Mouse (Mus musculus): ENCODE measurements at regions not wholly inside any gene's neighbourhood (a gene's known extent, or its start where the extent isn't known, plus 50 kb on each side); places are given as distances from the start of the nearest gene placed in this dataset. TPM values are rescaled to one million over a fixed set of nuclear protein-coding genes. Genes with fewer than 3 reads are reported as not detected.

GRCm38 (mm10) chr3:35560425-35560824, 193.5 kb upstream of the Atp11b start:
- no peak for DNase-seq (ENCODE audit: low spot score)
- Histone ChIP-seq H3K27ac (no peak overlapping the region), H3K27me3 (ENCODE audit: insufficient read depth, poor library complexity, severe bottlenecking) (no peaks in the 10 kb centered on the region), H3K4me3 (no peak overlapping the region), H3K4me1 (no peaks in the 10 kb centered on the region), H3K9me3 (no peaks in the 10 kb centered on the region), H3K36me3 (no peaks in the 10 kb centered on the region)
- WGBS = 90% methylated on average over 10 of the region's 10 CpGs

- Histone ChIP-seq H3K36me3 (no peaks in the 10 kb centered on the region), H3K27me3 (ENCODE audit: insufficient read depth, poor library complexity, severe bottlenecking) (no peaks in the 10 kb centered on the region), H3K4me3 (no peak overlapping the region), H3K4me1 (no peaks in the 10 kb centered on the region), H3K27ac (no peak overlapping the region), H3K9me3 (no peaks in the 10 kb centered on the region)
- WGBS = 29% methylated on average over 10 of the region's 10 CpGs
- DNase-seq (ENCODE audit: low spot score) = no peak
Observed at GRCm38 (mm10) chr3:35574402-35574801, 179.5 kb upstream of the Atp11b start.

Small RNAs in the stretch of these regions (microRNA-seq; reads per million reads assigned to microRNA genes)
- not detected for gene Gm25442

All from heart, embryonic 10.5 days (tissue).